Mouse (Mus musculus) hindbrain, postnatal 0 days (tissue): ENCODE results near the gene Acyp2. TPM values are rescaled to one million over a fixed set of nuclear protein-coding genes. Genes with fewer than 3 reads are reported as not detected.

Experiments
- ATAC-seq: fragments of 200-750 bp; cut with Nextera tagmentation; 2 replicates; pipeline ENCODE4 v1.8.0; 2017; ENCODE audit warnings: mild to moderate bottlenecking, moderate TSS enrichment, moderate library complexity
- DNase-seq: peaks from one replicate; pipeline ENCODE4 v3.0.0-alpha.2; 2015; ENCODE audit warnings: low spot score
- H3K27ac ChIP-seq: fragments of 300-500 bp; sonication (generic); 2 replicates; pipeline ENCODE4 v1.5.1; 2014; ENCODE audit warnings: mild to moderate bottlenecking
- H3K27me3 ChIP-seq: fragments of 300-500 bp; sonication (generic); 2 replicates; pipeline ENCODE4 v1.6.1; 2014; ENCODE audit warnings: low read length, mixed read lengths; ENCODE audit not compliant: insufficient read depth
- H3K36me3 ChIP-seq: fragments of 300-500 bp; sonication (generic); 2 replicates; pipeline ENCODE4 v1.6.1; 2014; ENCODE audit warnings: low read length, mixed read lengths; ENCODE audit not compliant: insufficient read depth
- H3K4me1 ChIP-seq: fragments of 300-500 bp; sonication (generic); 2 replicates; pipeline ENCODE4 v1.6.1; 2014; ENCODE audit warnings: antibody characterized with exemption, low read length, mixed read lengths; ENCODE audit not compliant: insufficient read depth
- H3K4me2 ChIP-seq: fragments of 300-500 bp; sonication (generic); 2 replicates; pipeline ENCODE4 v1.6.1; 2014; ENCODE audit warnings: low read depth, mild to moderate bottlenecking, low read length, moderate library complexity, mixed read lengths
- H3K4me3 ChIP-seq: fragments of 300-500 bp; sonication (generic); 2 replicates; pipeline ENCODE4 v1.5.1; 2014; ENCODE audit warnings: low read length
- H3K9ac ChIP-seq: fragments of 300-500 bp; sonication (generic); replicated peaks from 2 replicates; pipeline ENCODE4 v1.6.1; 2014; ENCODE audit warnings: mild to moderate bottlenecking, low read length, moderate library complexity, mixed read lengths
- H3K9me3 ChIP-seq: fragments of 300-500 bp; sonication (generic); 2 replicates; pipeline ENCODE4 v1.6.1; 2016; ENCODE audit warnings: low read length, mixed read lengths
- CTCF ChIP-seq: IDR thresholded peaks from 2 replicates; pipeline ENCODE4 v1.5.1; 2016; ENCODE audit warnings: antibody characterized with exemption, control low read depth, low read depth
- WGBS: fragments of 180-500 bp; shearing (Covaris S2); extraction: QIAGEN DNeasy Blood & Tissue Kit; methylation state at CpG from one replicate; pipeline ENCODE4 v1.1.7; 2014; 5-methylcytosine and 5-hydroxymethylcytosine counted together
- polyA plus RNA-seq: library from polyadenylated mRNA; unstranded; fragments of >200 nt; fragmentation: Nextera tagmentation; extraction: Ambion mirVana; gene quantifications from 2 replicates; pipeline ENCODE4 v1.2.1, GENCODE M21; 2015
- total RNA-seq: library from RNA; depleted of rRNA; stranded (reverse); fragments of >200 nt; gene quantifications from 2 replicates; pipeline ENCODE4 v1.2.3, GENCODE M21; 2014; rRNA removed

Acyp2 gene
- total and polyA plus RNA-seq, 2 experiments from 2014 or later, result 12.9 to 57.0 TPM

DNA sequence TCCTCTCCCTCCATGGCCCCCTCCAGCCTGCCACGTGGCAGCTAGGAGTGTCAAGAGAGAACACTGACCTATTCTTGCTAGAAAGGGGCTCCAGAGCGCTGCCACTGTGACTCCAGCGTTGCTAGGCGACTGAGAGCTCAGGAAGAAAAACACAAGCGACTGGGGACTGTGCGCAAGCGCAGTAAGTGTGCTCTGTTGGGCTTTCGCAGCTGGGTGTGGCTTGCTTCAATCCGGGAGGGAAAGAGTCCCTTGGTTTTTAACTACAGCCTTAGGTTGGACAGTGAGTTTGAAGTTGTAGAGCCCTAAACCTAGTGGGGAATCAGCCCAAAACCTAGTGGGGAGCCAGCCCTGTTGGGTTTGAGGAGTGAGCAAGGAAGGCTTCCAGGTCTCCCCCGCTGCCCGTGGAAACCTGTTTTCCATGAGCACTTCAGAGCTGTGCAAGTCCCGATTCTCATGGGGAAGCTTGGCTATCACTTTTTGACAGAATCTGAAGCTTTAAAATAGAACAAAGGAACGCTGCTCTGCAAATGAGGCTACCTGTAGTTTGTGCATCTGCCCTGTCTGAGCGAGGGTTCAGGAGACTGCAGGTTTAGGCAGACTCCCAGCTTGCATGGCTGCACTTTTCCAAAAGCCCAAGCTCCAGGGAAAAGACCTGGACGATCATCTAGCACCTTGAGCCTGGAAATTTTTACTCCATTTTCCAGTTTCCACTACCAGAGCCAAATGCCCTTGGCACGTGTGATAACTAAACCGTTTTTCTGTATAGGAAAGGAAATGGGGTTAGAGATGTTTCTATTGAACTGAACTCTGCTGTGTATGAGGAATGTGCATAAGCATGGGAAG lies 177.4 kb downstream of the Acyp2 start, which contains the start of gene 4930505A04Rik:
4930505A04Rik (minus strand) TSS at position 77 of the 843 bp plus-strand sequence.
- no peak for TF ChIP-seq CTCF
- Histone ChIP-seq H3K9me3 (no peaks in the 10 kb centered on the region), H3K4me3 (peak within 1 kb of the TSS; percentile 47), H3K9ac (peak within 1 kb of the TSS; percentile 58), H3K27ac (peak within 1 kb of the TSS; percentile 93), H3K4me1 (peaks cover 14% of the 10 kb centered on the region), H3K4me2 (peak within 1 kb of the TSS; percentile 78), H3K27me3 (no peaks in the 10 kb centered on the region), H3K36me3 (no peaks in the 10 kb centered on the region)
- ATAC-seq, result peak; percentile 98
- WGBS, result 4% methylated on average over 17 of the region's 17 CpGs
- DNase-seq, result peak; percentile 97

DNA sequence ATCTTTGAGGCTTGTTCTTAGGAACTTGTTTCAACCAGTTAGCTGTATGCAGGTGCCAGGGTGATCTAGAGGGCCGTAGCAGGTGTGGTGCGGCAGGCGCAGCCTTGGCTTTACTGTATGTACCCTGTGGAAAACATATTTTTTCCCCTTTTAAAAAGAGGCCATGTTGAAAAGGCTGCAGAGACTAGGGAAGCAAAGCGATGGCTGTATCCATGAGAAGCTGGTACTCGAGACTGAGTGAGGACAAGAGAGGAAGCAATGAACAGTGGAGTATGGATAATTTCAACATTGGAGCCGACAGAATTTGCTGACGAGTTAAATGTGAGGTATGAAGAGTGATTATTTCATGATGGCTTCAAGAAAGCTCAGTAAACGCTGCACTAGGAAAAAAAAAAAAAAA lies 178.2 kb downstream of the Acyp2 start:
- H3K36me3 ChIP-seq, result no peaks in the 10 kb centered on the region
- ATAC-seq, result peak; percentile 25
- TF ChIP-seq CTCF, result no peak

More for the DNA sequence above, 178.2 kb downstream of the Acyp2 start:
- Histone ChIP-seq H3K4me1 (peaks cover 14% of the 10 kb centered on the region), H3K27ac (peak overlapping the region; percentile 93), H3K27me3 (no peaks in the 10 kb centered on the region), H3K4me3 (no peak overlapping the region; the same call in 1 of the 2 replicates), H3K9me3 (no peaks in the 10 kb centered on the region), H3K4me2 (peak overlapping the region; percentile 78), H3K9ac (peak overlapping the region; percentile 58)
- 61% methylated on average over 8 of the region's 8 CpGs for WGBS
- no peak for DNase-seq

Other genes starting within 250 kb of the Acyp2 start
- not detected in 2 replicates for gene 4930505A04Rik, start 177.8 kb downstream of the Acyp2 start, total RNA-seq
- 0.47 and 0.54 TPM in 2 replicates for gene 4930505A04Rik, start 177.8 kb downstream of the Acyp2 start, polyA plus RNA-seq
- 34.5 and 37.7 TPM in 2 replicates for gene Psme4, start 122.1 kb upstream of the Acyp2 start, total RNA-seq
- 10.2 and 11.1 TPM in 2 replicates for gene Psme4, start 122.1 kb upstream of the Acyp2 start, polyA plus RNA-seq
- gene Gpr75, start 235.8 kb upstream of the Acyp2 start, total RNA-seq, result 13.0 and 13.7 TPM in 2 replicates
- gene Gpr75, start 235.8 kb upstream of the Acyp2 start, polyA plus RNA-seq, result 5.2 and 5.4 TPM in 2 replicates
- gene Asb3, start 235.8 kb upstream of the Acyp2 start, total RNA-seq, result 11.2 and 14.8 TPM in 2 replicates
- 19.8 and 21.8 TPM in 2 replicates for gene Asb3, start 235.8 kb upstream of the Acyp2 start, polyA plus RNA-seq